Mouse (Mus musculus) retina, embryonic 14.5 days (tissue): ENCODE results near the gene Nkx1-1.

Source experiments
- DNase-seq: peaks from one replicate; pipeline ENCODE4 v3.0.0-alpha.2; 2015; ENCODE audit warnings: low spot score

Gene Nkx1-1

GRCm38 (mm10) chr5:33420313-33420712, 13.5 kb downstream of the Nkx1-1 start:
- no peak for DNase-seq

DNA sequence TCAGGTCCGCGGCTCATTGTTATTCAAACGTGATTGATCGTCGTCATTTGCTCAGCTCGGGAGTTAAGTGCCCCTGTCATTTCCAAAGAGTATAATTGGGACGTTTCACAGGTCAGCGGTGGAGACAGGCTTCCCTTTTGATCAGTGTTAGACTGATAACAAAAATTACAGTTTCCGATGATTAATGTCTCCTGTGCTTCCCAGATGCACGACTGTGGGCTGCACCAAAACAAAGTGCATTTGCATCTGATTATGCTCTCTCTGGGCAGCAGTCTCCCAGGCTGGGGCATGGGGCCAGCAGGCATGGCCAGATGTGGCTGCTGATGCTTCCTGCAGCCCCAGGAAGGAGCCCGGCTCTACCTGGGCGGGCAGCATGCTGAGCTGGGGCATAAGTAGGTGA, 33.0 kb downstream of the Nkx1-1 start:
- no peak for DNase-seq

- DNase-seq: no peak
Observed at GRCm38 (mm10) chr5:33396828-33397227, 36.9 kb downstream of the Nkx1-1 start.

- DNase-seq: no peak
Observed at GRCm38 (mm10) chr5:33395693-33396092, 38.1 kb downstream of the Nkx1-1 start.

- peak; percentile 89 for DNase-seq
Observed at GRCm38 (mm10) chr5:33393803-33394202, 40.0 kb downstream of the Nkx1-1 start.

DNA sequence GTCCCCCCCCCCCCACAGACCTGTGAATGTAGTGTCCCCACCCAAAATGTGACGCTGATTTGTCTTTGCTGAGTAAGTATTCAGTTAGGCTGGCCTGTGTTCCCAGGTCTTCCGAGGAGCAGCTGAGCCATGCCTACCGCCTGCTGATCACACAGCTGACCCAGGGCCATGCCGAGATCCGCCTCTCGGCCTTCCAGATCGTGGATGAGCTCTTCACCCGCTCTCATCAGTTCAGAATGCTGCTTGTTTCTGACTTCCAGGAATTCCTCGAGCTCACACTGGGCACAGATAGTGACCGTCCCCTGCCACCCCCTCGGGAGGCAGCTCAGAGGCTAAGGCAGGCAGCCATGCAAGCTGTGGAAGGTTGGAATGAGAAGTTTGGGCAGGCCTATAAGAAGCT, 46.2 kb downstream of the Nkx1-1 start:
- no peak for DNase-seq
